Mouse (Mus musculus) limb, embryonic 12.5 days (tissue): ENCODE measurements at regions not wholly inside any gene's neighbourhood (a gene's known extent, or its start where the extent isn't known, plus 50 kb on each side); places are given as distances from the start of the nearest gene placed in this dataset.

Source experiments
- ATAC-seq: fragments of 200-750 bp; cut with Nextera tagmentation; 2 replicates; pipeline ENCODE4 v1.8.0; 2017; ENCODE audit warnings: low read depth, moderate TSS enrichment; ENCODE audit not compliant: insufficient number of reproducible peaks, insufficient read depth, low FRiP score, low TSS enrichment
- H3K27ac ChIP-seq: fragments of 300-500 bp; sonication (generic); 2 replicates; pipeline ENCODE4 v1.5.1; 2016; ENCODE audit warnings: mild to moderate bottlenecking, moderate library complexity
- H3K27me3 ChIP-seq: fragments of 300-500 bp; sonication (generic); 2 replicates; pipeline ENCODE4 v1.6.1; 2016; ENCODE audit warnings: mild to moderate bottlenecking, moderate library complexity
- H3K36me3 ChIP-seq: fragments of 300-500 bp; sonication (generic); 2 replicates; pipeline ENCODE4 v1.6.1; 2016; ENCODE audit warnings: mild to moderate bottlenecking, moderate library complexity
- H3K4me1 ChIP-seq: fragments of 300-500 bp; sonication (generic); replicated peaks from 2 replicates; pipeline ENCODE4 v1.6.1; 2016
- H3K4me2 ChIP-seq: fragments of 300-500 bp; sonication (generic); 2 replicates; pipeline ENCODE4 v1.6.1; 2016; ENCODE audit warnings: mild to moderate bottlenecking, moderate library complexity
- H3K4me3 ChIP-seq: fragments of 300-500 bp; sonication (generic); replicated peaks from 2 replicates; pipeline ENCODE4 v1.5.1; 2016; ENCODE audit warnings: mild to moderate bottlenecking
- H3K9ac ChIP-seq: fragments of 300-500 bp; sonication (generic); replicated peaks from 2 replicates; pipeline ENCODE4 v1.6.1; 2016; ENCODE audit warnings: mild to moderate bottlenecking, moderate library complexity
- H3K9me3 ChIP-seq: fragments of 300-500 bp; sonication (generic); 2 replicates; pipeline ENCODE4 v1.6.1; 2016; ENCODE audit warnings: mild to moderate bottlenecking, moderate library complexity
- WGBS: fragments of 180-500 bp; shearing (Covaris S2); methylation state at CpG from one replicate; pipeline ENCODE4 v1.1.7; 2016; 5-methylcytosine and 5-hydroxymethylcytosine counted together

DNA sequence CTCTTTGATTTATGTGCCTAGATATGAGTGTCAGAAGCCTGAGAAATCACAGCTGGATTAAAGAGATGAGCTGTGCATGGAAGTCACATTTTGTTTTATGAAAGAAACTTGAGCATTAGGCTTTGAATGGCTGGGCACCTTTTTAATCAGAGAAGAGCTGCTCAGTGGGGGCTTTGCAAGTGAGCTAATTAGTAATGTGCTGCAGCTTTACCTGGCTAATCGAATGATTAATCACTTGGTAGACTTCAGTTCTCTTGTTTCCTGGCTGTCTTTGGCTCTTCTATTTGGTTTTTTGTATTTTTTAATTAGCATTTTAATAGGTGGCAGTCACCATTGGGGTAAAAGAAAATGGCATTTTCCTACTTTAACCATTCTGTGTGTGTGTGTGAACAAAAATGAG, 278.2 kb upstream of the Gm10192 start:
- WGBS, result 70% methylated on average over 1 of the region's 1 CpGs
- Histone ChIP-seq H3K4me3 (no peak overlapping the region), H3K9me3 (no peaks in the 10 kb centered on the region), H3K27ac (no peak overlapping the region), H3K4me1 (peaks cover 12% of the 10 kb centered on the region), H3K27me3 (no peaks in the 10 kb centered on the region), H3K9ac (no peak overlapping the region), H3K4me2 (no peak overlapping the region), H3K36me3 (no peaks in the 10 kb centered on the region)
- ATAC-seq, result no peak

GRCm38 (mm10) chr4:97439288-97440029, 256.5 kb upstream of the Gm10192 start:
- no peaks in the 10 kb centered on the region for H3K36me3 ChIP-seq
- no peak for ATAC-seq
- H3K4me1 ChIP-seq, result no peaks in the 10 kb centered on the region
- H3K4me2 ChIP-seq, result no peak overlapping the region
- 70% methylated on average over 5 of the region's 5 CpGs for WGBS
- H3K27ac ChIP-seq, result no peak overlapping the region
- H3K4me3 ChIP-seq, result no peak overlapping the region
- 0 out of 2 replicates have a peak, but pooled peaks cover 5% of the 10 kb centered on the region for H3K9me3 ChIP-seq
- H3K9ac ChIP-seq, result no peak overlapping the region
- H3K27me3 ChIP-seq, result no peaks in the 10 kb centered on the region

DNA sequence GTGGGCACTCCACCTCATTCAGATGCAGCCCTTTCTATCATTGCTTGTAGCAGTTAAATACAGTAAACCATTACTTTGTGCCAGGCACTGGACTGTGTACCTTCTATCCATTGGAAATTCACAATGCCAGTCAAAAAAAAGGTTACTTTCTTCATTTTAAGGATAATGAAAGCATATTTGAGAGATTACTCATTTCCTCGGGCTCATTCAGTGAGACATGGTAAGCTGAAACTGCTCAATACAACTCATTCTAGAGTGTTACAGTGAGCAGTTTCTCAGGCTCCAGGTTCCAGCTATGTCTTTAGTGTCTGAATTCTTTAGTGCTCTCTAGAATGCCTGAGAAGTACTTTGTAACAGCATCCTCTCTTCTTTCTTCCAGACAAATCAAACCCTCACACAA, 249.7 kb upstream of the Gm10192 start:
- Histone ChIP-seq H3K4me3 (no peak overlapping the region), H3K9ac (no peak overlapping the region), H3K36me3 (no peaks in the 10 kb centered on the region), H3K4me1 (no peaks in the 10 kb centered on the region), H3K4me2 (no peak overlapping the region), H3K9me3 (no peaks in the 10 kb centered on the region), H3K27ac (no peak overlapping the region), H3K27me3 (no peaks in the 10 kb centered on the region)
- WGBS, result 75% methylated on average over 1 of the region's 1 CpGs
- ATAC-seq, result no peak

GRCm38 (mm10) chr4:97432094-97432493, 249.1 kb upstream of the Gm10192 start:
- Histone ChIP-seq H3K4me2 (no peak overlapping the region), H3K27me3 (no peaks in the 10 kb centered on the region), H3K9me3 (no peaks in the 10 kb centered on the region), H3K4me1 (no peaks in the 10 kb centered on the region), H3K36me3 (no peaks in the 10 kb centered on the region), H3K4me3 (no peak overlapping the region), H3K27ac (no peak overlapping the region), H3K9ac (no peak overlapping the region)
- no peak for ATAC-seq
- WGBS, result 69% methylated on average over 1 of the region's 1 CpGs

DNA sequence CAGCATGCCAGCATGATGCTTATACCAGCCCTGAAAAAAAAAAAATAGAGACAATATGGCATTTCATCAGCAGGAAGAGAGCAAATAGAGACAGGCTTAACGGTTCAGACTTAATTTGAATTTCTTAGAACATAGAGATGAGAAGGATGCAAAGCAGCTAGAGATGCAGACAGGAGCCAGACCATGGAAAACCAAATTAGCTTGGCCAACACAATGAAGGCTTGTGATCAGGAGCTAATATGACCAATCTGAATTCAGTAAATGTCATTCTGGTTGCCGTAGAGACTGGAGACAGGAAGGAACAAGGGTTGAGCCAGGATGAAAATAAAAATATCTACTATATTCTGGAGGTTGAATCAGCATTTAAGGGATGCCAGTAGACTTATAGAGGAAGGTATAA, 248.3 kb upstream of the Gm10192 start:
- WGBS, result 78% methylated on average over 2 of the region's 2 CpGs
- H3K4me1 ChIP-seq, result no peaks in the 10 kb centered on the region
- no peaks in the 10 kb centered on the region for H3K9me3 ChIP-seq
- no peak overlapping the region for H3K4me3 ChIP-seq
- H3K27ac ChIP-seq, result no peak overlapping the region
- ATAC-seq, result no peak
- no peak overlapping the region for H3K4me2 ChIP-seq
- H3K36me3 ChIP-seq, result no peaks in the 10 kb centered on the region
- H3K9ac ChIP-seq, result no peak overlapping the region
- no peaks in the 10 kb centered on the region for H3K27me3 ChIP-seq

DNA sequence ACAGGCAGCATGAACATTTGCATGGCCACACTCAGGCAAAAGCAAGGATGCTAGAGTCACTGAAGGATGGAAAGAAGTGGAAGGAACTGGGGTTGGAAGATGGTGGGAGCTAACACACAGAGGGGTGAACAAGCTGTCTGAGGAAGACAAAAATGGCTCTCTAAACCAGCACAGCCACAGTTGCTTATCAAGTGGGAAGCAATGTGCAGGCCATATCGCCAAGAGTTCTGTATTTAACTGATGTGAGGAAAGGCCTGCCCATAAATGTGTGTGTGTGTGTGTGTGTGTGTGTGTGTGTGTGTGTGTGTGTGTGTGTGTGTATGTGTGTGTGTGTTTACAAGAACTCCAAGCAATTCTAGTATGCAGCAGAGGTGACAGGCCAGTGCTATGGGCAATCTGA, 236.9 kb upstream of the Gm10192 start:
- no peak overlapping the region for H3K4me3 ChIP-seq
- no peaks in the 10 kb centered on the region for H3K36me3 ChIP-seq
- ATAC-seq, result no peak
- no peak overlapping the region for H3K27ac ChIP-seq
- no peaks in the 10 kb centered on the region for H3K4me1 ChIP-seq
- H3K4me2 ChIP-seq, result no peak overlapping the region
- no peaks in the 10 kb centered on the region for H3K9me3 ChIP-seq
- no peaks in the 10 kb centered on the region for H3K27me3 ChIP-seq
- H3K9ac ChIP-seq, result no peak overlapping the region
- WGBS, result 93% methylated on average over 1 of the region's 1 CpGs

- no peaks in the 10 kb centered on the region for H3K36me3 ChIP-seq
- no peak overlapping the region for H3K27ac ChIP-seq
- no peak for ATAC-seq
- WGBS, result 58% methylated on average over 5 of the region's 5 CpGs
- no peak overlapping the region for H3K9ac ChIP-seq
- H3K4me1 ChIP-seq, result no peaks in the 10 kb centered on the region
- H3K4me3 ChIP-seq, result no peak overlapping the region
- no peaks in the 10 kb centered on the region for H3K9me3 ChIP-seq
- no peak overlapping the region for H3K4me2 ChIP-seq
- no peaks in the 10 kb centered on the region for H3K27me3 ChIP-seq
These were observed 235.7 kb upstream of the Gm10192 start for GRCm38 (mm10) chr4:97418616-97419015.

DNA sequence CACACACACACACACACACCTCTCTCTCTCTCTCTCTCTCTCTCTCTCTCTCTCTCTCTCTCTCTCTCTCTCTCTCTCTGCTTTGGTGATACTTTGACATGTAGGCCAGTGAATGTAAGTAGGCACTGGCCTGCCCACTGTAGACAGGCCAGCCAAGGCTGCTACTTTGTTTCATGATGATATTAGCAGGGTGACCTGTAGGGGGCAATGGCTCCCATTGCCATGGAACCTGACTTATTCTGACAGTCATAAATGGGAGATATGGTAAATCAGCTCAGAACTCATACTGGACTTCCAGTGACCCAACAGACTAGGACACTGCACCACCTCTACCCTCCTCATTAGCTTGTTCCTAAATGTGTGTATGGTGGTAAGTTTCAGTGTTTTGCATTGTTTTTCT, 235.0 kb upstream of the Gm10192 start:
- Histone ChIP-seq H3K9ac (no peak overlapping the region), H3K27ac (no peak overlapping the region), H3K9me3 (no peaks in the 10 kb centered on the region), H3K4me2 (no peak overlapping the region), H3K4me3 (no peak overlapping the region), H3K36me3 (no peaks in the 10 kb centered on the region), H3K27me3 (no peaks in the 10 kb centered on the region), H3K4me1 (no peaks in the 10 kb centered on the region)
- ATAC-seq, result no peak

- Histone ChIP-seq H3K27me3 (no peaks in the 10 kb centered on the region), H3K4me1 (no peaks in the 10 kb centered on the region), H3K4me2 (no peak overlapping the region), H3K9me3 (no peaks in the 10 kb centered on the region), H3K27ac (no peak overlapping the region), H3K4me3 (no peak overlapping the region), H3K36me3 (no peaks in the 10 kb centered on the region), H3K9ac (no peak overlapping the region)
- no peak for ATAC-seq
- WGBS, result 86% methylated on average over 7 of the region's 7 CpGs
These were observed 225.8 kb upstream of the Gm10192 start for GRCm38 (mm10) chr4:97408633-97409296.

DNA sequence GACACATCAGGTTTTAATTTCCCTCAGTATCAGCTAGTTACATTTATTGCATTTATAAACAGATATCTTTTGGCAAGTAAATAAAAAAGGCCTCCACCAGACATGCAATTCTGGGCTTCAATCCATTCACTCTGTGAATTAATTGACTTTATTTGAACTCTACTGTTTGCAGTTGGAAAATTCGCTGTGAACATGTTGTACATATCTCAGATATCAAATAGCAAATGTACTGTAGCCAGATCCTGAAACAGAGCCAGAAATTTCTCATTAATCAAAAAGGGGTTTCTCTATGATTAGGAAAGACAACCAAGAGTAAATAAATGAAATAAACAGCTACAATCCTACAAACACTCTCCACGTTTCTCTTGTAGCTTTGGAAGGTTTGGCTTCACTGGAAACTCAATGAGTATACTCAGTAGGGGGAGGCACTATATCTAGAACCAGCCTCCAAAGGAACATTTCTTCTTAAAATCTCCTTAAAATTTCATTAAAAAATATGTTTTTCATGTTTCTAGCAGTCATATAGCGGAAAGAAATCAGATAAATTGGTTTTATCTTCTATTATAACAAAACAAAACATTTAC, 211.8 kb upstream of the Gm10192 start:
- no peak overlapping the region for H3K9ac ChIP-seq
- H3K4me1 ChIP-seq, result no peaks in the 10 kb centered on the region
- H3K4me2 ChIP-seq, result no peak overlapping the region
- 84% methylated on average over 3 of the region's 3 CpGs for WGBS
- H3K27me3 ChIP-seq, result no peaks in the 10 kb centered on the region
- no peaks in the 10 kb centered on the region for H3K9me3 ChIP-seq
- no peak overlapping the region for H3K4me3 ChIP-seq
- no peak overlapping the region for H3K27ac ChIP-seq
- no peak for ATAC-seq
- H3K36me3 ChIP-seq, result no peaks in the 10 kb centered on the region

GRCm38 (mm10) chr4:97381084-97381483, 198.1 kb upstream of the Gm10192 start:
- H3K36me3 ChIP-seq, result no peaks in the 10 kb centered on the region
- 46% methylated on average over 3 of the region's 3 CpGs for WGBS
- no peaks in the 10 kb centered on the region for H3K27me3 ChIP-seq
- H3K4me1 ChIP-seq, result peaks cover 8% of the 10 kb centered on the region; the same call in 1 of the 2 replicates
- no peaks in the 10 kb centered on the region for H3K9me3 ChIP-seq
- no peak overlapping the region for H3K27ac ChIP-seq
- no peak overlapping the region for H3K9ac ChIP-seq
- H3K4me2 ChIP-seq, result no peak overlapping the region
- no peak overlapping the region for H3K4me3 ChIP-seq
- no peak for ATAC-seq
